8 mouse cellular contexts compared by ENCODE assay signal in genomic region chr2:170133093-170133731, GRCm38 (mm10). TPM values are rescaled to one million over a fixed set of nuclear protein-coding genes. Genes with fewer than 3 reads are reported as not detected.
A peak's percentile ranks its signal among the peaks of the same experiment; 100 is the strongest.
DNase-seq lines count a peak whose midpoint lies in the region; ATAC-seq and TF ChIP-seq lines count a peak whose summit lies in the region.

No protein-coding gene starts in this region.

- ATAC-seq in forebrain, embryonic 16.5 days = 0 out of 2 replicates have a peak, but pooled peaks have one; percentile 4
- ATAC-seq in lung, embryonic 14.5 days (ENCODE audit: insufficient read depth) = 0 out of 2 replicates have a peak, but pooled peaks have one; percentile 7
- ATAC-seq in neutrophil, adult 5-6 weeks (ENCODE audit: extremely low read depth, insufficient number of reproducible peaks, low FRiP score, poor library complexity, severe bottlenecking) = peak; percentile 24; the same call in 1 of the 2 replicates

- DNase-seq in CD4-positive, CD25-positive, alpha-beta regulatory T cell, adult 2 months (ENCODE audit: low read depth, low spot score) = peak; percentile 76
- DNase-seq in heart, postnatal 4 days = peak; percentile 88
- DNase-seq in layer of hippocampus, adult 2 months (ENCODE audit: low spot score in 2 of 2) = peak; percentile 28 to 58
- DNase-seq in lung, embryonic 14.5 days = peak; percentile 97
- DNase-seq in thymus, adult 2 months = peak; percentile 68

- 2% methylated on average over 28 of the region's 28 CpGs for WGBS in forebrain, embryonic 16.5 days
- under 1% methylated on average over 28 of the region's 28 CpGs for WGBS in lung, embryonic 14.5 days
- under 1% methylated on average over 28 of the region's 28 CpGs for WGBS in thymus, adult 2 months

- peak overlapping the region; percentile 57 for H3K9ac ChIP-seq in forebrain, embryonic 16.5 days (replicated peaks; ENCODE audit: low read depth, low read length)
- peak overlapping the region; percentile 60 for H3K9ac ChIP-seq in lung, embryonic 14.5 days

- H3K36me3 ChIP-seq in forebrain, embryonic 16.5 days (ENCODE audit: control insufficient read depth, insufficient read depth) = no peaks in the 10 kb centered on the region
- H3K36me3 ChIP-seq in lung, embryonic 14.5 days (ENCODE audit: insufficient read depth) = no peaks in the 10 kb centered on the region
- no peaks in the 10 kb centered on the region for H3K36me3 ChIP-seq in thymus, adult 2 months (ENCODE audit: control insufficient read depth, insufficient read depth, low read length)

- TF ChIP-seq POLR2A in bone marrow macrophage, adult 2 months (IDR thresholded peaks at IDR 0.05; ENCODE audit: borderline replicate concordance, low read depth, low read length) = 0 out of 2 replicates have a peak, but pooled peaks have one; percentile 12
- peak; percentile 49 for TF ChIP-seq POLR2A in thymus, adult 2 months (IDR thresholded peaks at IDR 0.05; ENCODE audit: control insufficient read depth, extremely low read depth, insufficient read depth, low read length, poor library complexity)

- H3K4me3 ChIP-seq in bone marrow macrophage, adult 2 months (ENCODE audit: insufficient read depth, low read length) = peak overlapping the region; percentile 64
- peak overlapping the region; percentile 39 for H3K4me3 ChIP-seq in forebrain, embryonic 16.5 days (replicated peaks; ENCODE audit: low read length)
- peak overlapping the region; percentile 59 for H3K4me3 ChIP-seq in layer of hippocampus, adult 2 months
- peak overlapping the region; percentile 41 for H3K4me3 ChIP-seq in lung, embryonic 14.5 days (ENCODE audit: low read depth, low read length)
- peak overlapping the region; percentile 65 for H3K4me3 ChIP-seq in thymus, adult 2 months (ENCODE audit: control insufficient read depth, insufficient read depth, low read length)

- no peaks in the 10 kb centered on the region for H3K27me3 ChIP-seq in forebrain, embryonic 16.5 days (replicated peaks; ENCODE audit: control insufficient read depth, insufficient read depth, low read length)
- no peaks in the 10 kb centered on the region for H3K27me3 ChIP-seq in lung, embryonic 14.5 days (ENCODE audit: insufficient read depth, low read length)
- H3K27me3 ChIP-seq in thymus, adult 2 months (ENCODE audit: control insufficient read depth, insufficient read depth, low read length) = no peaks in the 10 kb centered on the region

- peak overlapping the region; percentile 72 for H3K4me2 ChIP-seq in forebrain, embryonic 16.5 days (ENCODE audit: low read length)
- H3K4me2 ChIP-seq in lung, embryonic 14.5 days = peak overlapping the region; percentile 91

- peak overlapping the region; percentile 97 for H3K27ac ChIP-seq in bone marrow macrophage, adult 2 months (ENCODE audit: insufficient read depth, low read depth, low read length)
- H3K27ac ChIP-seq in forebrain, embryonic 16.5 days (ENCODE audit: low read length) = peak overlapping the region; percentile 72
- peak overlapping the region; percentile 79 for H3K27ac ChIP-seq in layer of hippocampus, adult 2 months
- H3K27ac ChIP-seq in lung, embryonic 14.5 days (ENCODE audit: low read depth) = peak overlapping the region; percentile 85
- peak overlapping the region; percentile 89 for H3K27ac ChIP-seq in thymus, adult 2 months (ENCODE audit: control insufficient read depth, insufficient read depth, low read length)

- TF ChIP-seq CTCF in bone marrow macrophage, adult 2 months (IDR thresholded peaks at IDR 0.05; ENCODE audit: low read depth, low read length) = no peak
- TF ChIP-seq CTCF in layer of hippocampus, adult 2 months (conservative IDR thresholded peaks at IDR 0.05) = no peak
- no peak for TF ChIP-seq CTCF in lung, embryonic 14.5 days (IDR thresholded peaks at IDR 0.05; ENCODE audit: low read depth)
- TF ChIP-seq CTCF in thymus, adult 2 months (IDR thresholded peaks at IDR 0.05; ENCODE audit: borderline replicate concordance, control insufficient read depth, extremely low read depth, insufficient read depth, low read length, poor library complexity) = no peak

- no peaks in the 10 kb centered on the region for H3K9me3 ChIP-seq in forebrain, embryonic 16.5 days (ENCODE audit: control insufficient read depth, low read length)
- H3K9me3 ChIP-seq in lung, embryonic 14.5 days (ENCODE audit: low read depth, low read length) = no peaks in the 10 kb centered on the region

- peaks cover 14% of the 10 kb centered on the region for H3K4me1 ChIP-seq in bone marrow macrophage, adult 2 months (ENCODE audit: control insufficient read depth, insufficient read depth, low read length)
- peaks cover 40% of the 10 kb centered on the region for H3K4me1 ChIP-seq in forebrain, embryonic 16.5 days (replicated peaks; ENCODE audit: control insufficient read depth, insufficient read depth, low read length)
- peaks cover 16% of the 10 kb centered on the region for H3K4me1 ChIP-seq in lung, embryonic 14.5 days (ENCODE audit: insufficient read depth)
- H3K4me1 ChIP-seq in thymus, adult 2 months (replicated peaks; ENCODE audit: control insufficient read depth, insufficient read depth, low read length) = peaks cover 20% of the 10 kb centered on the region

RNA-seq across cellular contexts. Expression of gene Zfp217, which starts 14.7 kb away (rescaled TPM):
- 44.0 and 45.3 TPM in 2 replicates for polyA plus RNA-seq in bone marrow macrophage, adult 2 months (2012; ENCODE audit: insufficient read depth, insufficient read length, missing spikeins)
- 1.4 and 1.5 TPM in 2 replicates for polyA plus RNA-seq in forebrain, embryonic 16.5 days (2015; fragmentation: Nextera tagmentation; extraction: Ambion mirVana)
- 10 to 100 TPM; 18.8 to 19.3 TPM for total RNA-seq in heart, postnatal 4 days (2021)
- total RNA-seq in layer of hippocampus, adult 2 months (2021) = 1 to 10 TPM; 3.0 to 3.8 TPM
- 4.9 and 6.0 TPM in 2 replicates for polyA plus RNA-seq in lung, embryonic 14.5 days (2014; fragmentation: Nextera tagmentation; extraction: Ambion mirVana)
- 76.0 and 83.2 TPM in 2 replicates for total RNA-seq in neutrophil, adult 5-6 weeks (2017)
- polyA plus RNA-seq in thymus, adult 2 months (2012; rRNA removed) = 32.1 and 41.0 TPM in 2 replicates

Comparison
In these comparisons a context has a peak if more than half of its experiments do, and no peak if none do; other contexts are left out.
1. Peak in every context shown above with its lines: DNase-seq, ATAC-seq, H3K4me3 ChIP-seq and H3K27ac ChIP-seq.
2. DNase-seq: peak in every context shown above with its lines; median percentile 97 in lung, embryonic 14.5 days; 88 in heart, postnatal 4 days; 76 in CD4-positive, CD25-positive, alpha-beta regulatory T cell, adult 2 months; 68 in thymus, adult 2 months; 43 in layer of hippocampus, adult 2 months.